Mouse (Mus musculus) embryonic facial prominence, embryonic 14.5 days (tissue): ENCODE results near the gene Olfr482. TPM values are rescaled to one million over a fixed set of nuclear protein-coding genes. Genes with fewer than 3 reads are reported as not detected.

Experiments used
- ATAC-seq: fragments of 200-750 bp; cut with Nextera tagmentation; 2 replicates; pipeline ENCODE4 v1.8.0; 2017; ENCODE audit warnings: low read depth, moderate number of reproducible peaks, moderate TSS enrichment
- DNase-seq: peaks from one replicate; pipeline ENCODE4 v3.0.0-alpha.2; 2015; ENCODE audit warnings: low spot score
- H3K27ac ChIP-seq: fragments of 300-500 bp; sonication (generic); replicated peaks from 2 replicates; pipeline ENCODE4 v1.5.1; 2014; ENCODE audit warnings: low read depth, mild to moderate bottlenecking, low read length, moderate library complexity
- H3K27me3 ChIP-seq: fragments of 300-500 bp; sonication (generic); replicated peaks from 2 replicates; pipeline ENCODE4 v1.6.1; 2014; ENCODE audit warnings: low read length; ENCODE audit not compliant: control insufficient read depth, insufficient read depth
- H3K36me3 ChIP-seq: fragments of 300-500 bp; sonication (generic); 2 replicates; pipeline ENCODE4 v1.6.1; 2014; ENCODE audit warnings: low read length, mixed read lengths; ENCODE audit not compliant: control insufficient read depth, insufficient read depth
- H3K4me1 ChIP-seq: fragments of 300-500 bp; sonication (generic); 2 replicates; pipeline ENCODE4 v1.6.1; 2014; ENCODE audit warnings: antibody characterized with exemption, low read length; ENCODE audit not compliant: control insufficient read depth, insufficient read depth
- H3K4me2 ChIP-seq: fragments of 300-500 bp; sonication (generic); 2 replicates; pipeline ENCODE4 v1.6.1; 2014; ENCODE audit warnings: low read depth, mild to moderate bottlenecking, low read length, moderate library complexity, mixed read lengths
- H3K4me3 ChIP-seq: fragments of 300-500 bp; sonication (generic); 2 replicates; pipeline ENCODE4 v1.5.1; 2014; ENCODE audit warnings: low read depth, mild to moderate bottlenecking, low read length
- H3K9ac ChIP-seq: fragments of 300-500 bp; sonication (generic); 2 replicates; pipeline ENCODE4 v1.6.1; 2014; ENCODE audit warnings: low read depth, mild to moderate bottlenecking, low read length, moderate library complexity, mixed read lengths
- H3K9me3 ChIP-seq: fragments of 300-500 bp; sonication (generic); 2 replicates; pipeline ENCODE4 v1.6.1; 2016; ENCODE audit warnings: low read length; ENCODE audit not compliant: control insufficient read depth
- WGBS: fragments of 180-500 bp; shearing (Covaris S2); extraction: QIAGEN DNeasy Blood & Tissue Kit; methylation state at CpG from one replicate; pipeline ENCODE4 v1.1.7; 2014; 5-methylcytosine and 5-hydroxymethylcytosine counted together
- polyA plus RNA-seq: library from polyadenylated mRNA; unstranded; fragments of >200 nt; fragmentation: Nextera tagmentation; extraction: Ambion mirVana; gene quantifications from 2 replicates; pipeline ENCODE4 v1.2.1, GENCODE M21; 2014

Olfr482 gene
- 0.10 and 0.14 TPM in 2 replicates for polyA plus RNA-seq

- Histone ChIP-seq H3K27me3 (no peaks in the 10 kb centered on the region), H3K4me3 (no peak within 1 kb of the TSS), H3K36me3 (no peaks in the 10 kb centered on the region), H3K27ac (no peak within 1 kb of the TSS), H3K9ac (no peak within 1 kb of the TSS), H3K4me1 (no peaks in the 10 kb centered on the region), H3K4me2 (no peak within 1 kb of the TSS), H3K9me3 (no peaks in the 10 kb centered on the region)
- 75% methylated on average over 1 of the region's 1 CpGs for WGBS
- no peak for ATAC-seq
- no peak for DNase-seq
These were observed at the start of gene Olfr482 for GRCm38 (mm10) chr7:108097486-108097885. Olfr482 (minus strand) TSS chr7:108097586.

- H3K36me3 ChIP-seq: no peaks in the 10 kb centered on the region
- H3K9me3 ChIP-seq: no peaks in the 10 kb centered on the region
- H3K9ac ChIP-seq: no peak within 1 kb of the TSS
- ATAC-seq: no peak
- no peak within 1 kb of the TSS for H3K4me3 ChIP-seq
- H3K27ac ChIP-seq: no peak within 1 kb of the TSS
- no peaks in the 10 kb centered on the region for H3K4me1 ChIP-seq
- H3K27me3 ChIP-seq: no peaks in the 10 kb centered on the region
- no peak within 1 kb of the TSS for H3K4me2 ChIP-seq
- no peak for DNase-seq
These were observed 30.0 kb upstream of the Olfr482 start, which contains the start of gene Olfr484 for GRCm38 (mm10) chr7:108127349-108127748. Olfr484 (minus strand) TSS chr7:108127449.

- Histone ChIP-seq H3K9ac (no peak overlapping the region), H3K27me3 (no peaks in the 10 kb centered on the region), H3K9me3 (no peaks in the 10 kb centered on the region), H3K36me3 (no peaks in the 10 kb centered on the region), H3K27ac (no peak overlapping the region), H3K4me1 (no peaks in the 10 kb centered on the region), H3K4me2 (no peak overlapping the region), H3K4me3 (no peak overlapping the region)
- 67% methylated on average over 1 of the region's 1 CpGs for WGBS
- ATAC-seq (no peak), DNase-seq (no peak)
These were observed 24.0 kb upstream of the Olfr482 start for GRCm38 (mm10) chr7:108121416-108121815.

- no peaks in the 10 kb centered on the region for H3K4me1 ChIP-seq
- H3K27ac ChIP-seq: no peak overlapping the region
- H3K36me3 ChIP-seq: no peaks in the 10 kb centered on the region
- no peaks in the 10 kb centered on the region for H3K9me3 ChIP-seq
- H3K27me3 ChIP-seq: no peaks in the 10 kb centered on the region
- no peak overlapping the region for H3K4me2 ChIP-seq
- DNase-seq: no peak
- ATAC-seq: no peak
- no peak overlapping the region for H3K9ac ChIP-seq
- WGBS: 5% methylated on average over 1 of the region's 1 CpGs
- no peak overlapping the region for H3K4me3 ChIP-seq
These were observed 23.3 kb upstream of the Olfr482 start for GRCm38 (mm10) chr7:108120681-108121080.

- H3K4me2 ChIP-seq: no peak within 1 kb of the TSS
- no peak within 1 kb of the TSS for H3K27ac ChIP-seq
- no peaks in the 10 kb centered on the region for H3K9me3 ChIP-seq
- no peak within 1 kb of the TSS for H3K9ac ChIP-seq
- no peak for ATAC-seq
- H3K36me3 ChIP-seq: no peaks in the 10 kb centered on the region
- WGBS: 78% methylated on average over 1 of the region's 1 CpGs
- H3K27me3 ChIP-seq: no peaks in the 10 kb centered on the region
- H3K4me3 ChIP-seq: no peak within 1 kb of the TSS
- no peaks in the 10 kb centered on the region for H3K4me1 ChIP-seq
- no peak for DNase-seq
These were observed 3.2 kb upstream of the Olfr482 start, which contains the start of gene Olfr483 for GRCm38 (mm10) chr7:108100549-108100948. Olfr483 (plus strand) TSS chr7:108100849.

GRCm38 (mm10) chr7:108079555-108079954 is 17.8 kb downstream of the Olfr482 start, which contains the start of gene Olfr481:
Olfr481 (plus strand) TSS chr7:108079855.
- no peak within 1 kb of the TSS for H3K4me2 ChIP-seq
- DNase-seq (no peak), ATAC-seq (no peak)
- H3K4me3 ChIP-seq: no peak within 1 kb of the TSS
- H3K27me3 ChIP-seq: no peaks in the 10 kb centered on the region
- H3K9me3 ChIP-seq: no peaks in the 10 kb centered on the region
- H3K27ac ChIP-seq: no peak within 1 kb of the TSS
- no peaks in the 10 kb centered on the region for H3K4me1 ChIP-seq
- no peak within 1 kb of the TSS for H3K9ac ChIP-seq
- no peaks in the 10 kb centered on the region for H3K36me3 ChIP-seq

GRCm38 (mm10) chr7:108067246-108067645 is 30.1 kb downstream of the Olfr482 start, which contains the start of gene Olfr480:
Olfr480 (minus strand) TSS chr7:108067346.
- Histone ChIP-seq H3K36me3 (no peaks in the 10 kb centered on the region), H3K4me1 (no peaks in the 10 kb centered on the region), H3K4me2 (no peak within 1 kb of the TSS), H3K9me3 (no peaks in the 10 kb centered on the region), H3K9ac (no peak within 1 kb of the TSS), H3K27ac (no peak within 1 kb of the TSS), H3K4me3 (no peak within 1 kb of the TSS), H3K27me3 (no peaks in the 10 kb centered on the region)
- 86% methylated on average over 1 of the region's 1 CpGs for WGBS
- DNase-seq: no peak
- no peak for ATAC-seq

- ATAC-seq (no peak), DNase-seq (no peak)
- Histone ChIP-seq H3K4me1 (no peaks in the 10 kb centered on the region), H3K4me3 (no peak within 1 kb of the TSS), H3K27me3 (no peaks in the 10 kb centered on the region), H3K36me3 (no peaks in the 10 kb centered on the region), H3K4me2 (no peak within 1 kb of the TSS), H3K27ac (no peak within 1 kb of the TSS), H3K9me3 (no peaks in the 10 kb centered on the region), H3K9ac (no peak within 1 kb of the TSS)
- 87% methylated on average over 2 of the region's 2 CpGs for WGBS
These were observed 47.0 kb downstream of the Olfr482 start, which contains the start of gene Olfr479 for GRCm38 (mm10) chr7:108050393-108050792. Olfr479 (plus strand) TSS chr7:108050693.
